Mouse (Mus musculus) embryonic facial prominence, embryonic 10.5 days (tissue): ENCODE measurements around the gene Dap3. TPM values are rescaled to one million over a fixed set of nuclear protein-coding genes. Genes with fewer than 3 reads are reported as not detected.
"Not testable (repeated sequence)": the region's sequence is repeated elsewhere in the genome, so short reads cannot be mapped to it uniquely, and the experiment has no call there.

ENCODE experiments used
- DNase-seq: peaks from one replicate; pipeline ENCODE4 v3.0.0-alpha.2; 2017; ENCODE audit warnings: low spot score
- H3K27ac ChIP-seq: fragments of 300-500 bp; sonication (generic); replicated peaks from 2 replicates; pipeline ENCODE4 v1.5.1; 2016; ENCODE audit warnings: mild to moderate bottlenecking
- H3K27me3 ChIP-seq: fragments of 300-500 bp; sonication (generic); replicated peaks from 2 replicates; pipeline ENCODE4 v1.6.1; 2016; ENCODE audit warnings: low read depth, mild to moderate bottlenecking; ENCODE audit not compliant: poor library complexity, severe bottlenecking
- H3K36me3 ChIP-seq: fragments of 300-500 bp; sonication (generic); replicated peaks from 2 replicates; pipeline ENCODE4 v1.6.1; 2016; ENCODE audit warnings: mild to moderate bottlenecking, moderate library complexity
- H3K4me1 ChIP-seq: fragments of 300-500 bp; sonication (generic); 2 replicates; pipeline ENCODE4 v1.6.1; 2016
- H3K4me3 ChIP-seq: fragments of 300-500 bp; sonication (generic); 2 replicates; pipeline ENCODE4 v1.5.1; 2016; ENCODE audit warnings: mild to moderate bottlenecking, moderate library complexity
- H3K9me3 ChIP-seq: fragments of 300-500 bp; sonication (generic); 2 replicates; pipeline ENCODE4 v1.6.1; 2016; ENCODE audit warnings: mild to moderate bottlenecking
- WGBS: fragments of 180-500 bp; shearing (Covaris S2); methylation state at CpG from one replicate; pipeline ENCODE4 v1.1.7; 2016; 5-methylcytosine and 5-hydroxymethylcytosine counted together
- polyA plus RNA-seq: library from polyadenylated mRNA; unstranded; fragments of >200 nt; fragmentation: Nextera tagmentation; extraction: Ambion mirVana; gene quantifications from 2 replicates; pipeline ENCODE4 v1.2.1, GENCODE M21; 2016

Dap3 gene
- polyA plus RNA-seq, 1 experiment from 2014 or later = 142 TPM

DNA sequence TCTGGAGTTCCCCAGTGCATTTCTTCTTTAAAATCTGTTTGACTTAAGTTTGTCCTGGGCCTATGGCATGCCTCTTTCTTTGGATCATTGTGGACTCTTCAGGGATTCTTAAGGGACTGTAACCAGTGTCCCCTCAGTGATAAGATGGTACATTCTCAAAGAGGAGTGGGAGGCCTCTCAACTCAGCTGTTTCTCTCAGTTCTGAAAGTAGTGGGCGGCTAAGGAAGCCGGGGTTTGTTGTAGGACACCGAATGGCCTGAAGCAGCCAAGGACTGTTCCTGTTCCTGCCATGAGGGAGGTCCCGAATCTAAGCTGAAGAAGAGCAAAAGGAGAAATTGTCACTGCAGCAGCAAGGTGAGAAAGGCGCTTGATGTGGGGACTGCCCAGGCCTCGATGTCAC lies 45.8 kb downstream of the Dap3 start:
- 93% methylated on average over 6 of the region's 6 CpGs for WGBS
- Histone ChIP-seq H3K4me1 (no peaks in the 10 kb centered on the region), H3K4me3 (no peak overlapping the region), H3K9me3 (no peaks in the 10 kb centered on the region), H3K36me3 (peaks cover 100% of the 10 kb centered on the region), H3K27me3 (no peaks in the 10 kb centered on the region), H3K27ac (no peak overlapping the region)
- no peak for DNase-seq

DNA sequence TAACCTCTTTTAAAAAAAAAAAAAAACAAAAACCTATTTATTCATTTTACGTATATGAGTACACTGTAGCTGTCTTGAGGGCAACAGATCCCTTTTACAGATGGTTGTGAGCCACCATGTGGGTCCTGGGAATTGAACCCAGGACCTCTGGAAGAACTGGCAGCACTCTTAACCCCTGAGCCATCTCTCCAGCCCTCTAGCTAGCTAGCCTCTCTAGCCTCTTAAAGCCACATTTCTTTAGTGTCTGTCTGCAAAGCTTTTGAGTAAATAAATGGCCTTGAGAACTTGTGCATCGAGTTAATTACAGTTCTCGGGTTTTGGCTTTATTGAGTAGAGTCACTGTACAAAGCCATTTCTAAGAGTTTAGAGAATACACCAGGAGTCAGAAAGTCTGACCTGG lies 46.2 kb downstream of the Dap3 start:
- H3K4me3 ChIP-seq = no peak overlapping the region
- DNase-seq = no peak
- no peaks in the 10 kb centered on the region for H3K27me3 ChIP-seq
- H3K9me3 ChIP-seq = no peaks in the 10 kb centered on the region
- 93% methylated on average over 3 of the region's 3 CpGs for WGBS
- peaks cover 100% of the 10 kb centered on the region for H3K36me3 ChIP-seq
- H3K4me1 ChIP-seq = no peaks in the 10 kb centered on the region
- H3K27ac ChIP-seq = no peak overlapping the region

DNA sequence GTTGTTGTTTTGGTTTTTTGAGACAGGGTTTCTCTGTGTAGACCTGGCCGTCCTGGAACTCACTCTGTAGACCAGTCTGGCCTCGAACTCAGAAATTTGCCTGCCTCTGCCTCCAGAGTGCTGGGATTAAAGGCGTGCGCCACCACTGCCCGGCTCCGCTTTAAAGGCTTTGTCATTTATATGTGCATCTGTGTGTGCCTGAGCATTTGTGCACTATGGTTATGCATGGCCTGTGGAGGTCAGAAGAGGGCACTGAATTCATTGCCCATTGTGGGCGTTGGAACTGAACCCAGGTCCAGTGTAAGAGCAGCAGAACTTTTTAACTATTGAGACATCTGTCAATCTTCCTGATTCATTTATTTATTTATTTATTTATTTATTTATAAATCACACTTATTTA lies 58.0 kb downstream of the Dap3 start:
- not testable (repeated sequence) for H3K4me1 ChIP-seq, DNase-seq, H3K27me3 ChIP-seq, H3K4me3 ChIP-seq, H3K27ac ChIP-seq, H3K9me3 ChIP-seq
- H3K36me3 ChIP-seq = peaks cover 58% of the 10 kb centered on the region
- 96% methylated on average over 7 of the region's 7 CpGs for WGBS

DNA sequence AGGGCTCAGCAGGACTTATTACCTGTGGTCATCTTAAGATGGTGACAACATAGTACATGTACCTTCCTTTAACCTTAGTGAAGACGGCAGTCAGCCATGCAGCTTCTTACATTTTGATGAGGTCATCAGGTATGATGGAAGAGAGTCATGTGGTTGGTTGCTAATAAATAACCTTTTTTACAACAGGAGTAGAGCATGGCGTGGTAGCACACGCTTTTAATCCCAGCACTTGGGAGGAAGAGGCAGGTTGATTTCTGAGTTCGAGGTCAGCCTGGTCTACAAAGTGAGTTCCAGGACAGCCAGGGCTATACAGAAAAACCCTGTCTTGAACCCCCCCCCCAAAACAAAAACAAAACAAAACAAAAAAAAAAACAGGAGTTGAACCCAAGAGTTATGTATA lies 68.4 kb downstream of the Dap3 start:
- not testable (repeated sequence) for H3K4me3 ChIP-seq, H3K4me1 ChIP-seq, H3K27me3 ChIP-seq, H3K9me3 ChIP-seq, H3K27ac ChIP-seq, DNase-seq
- peaks cover 37% of the 10 kb centered on the region for H3K36me3 ChIP-seq
- 94% methylated on average over 4 of the region's 4 CpGs for WGBS

Other genes starting within 250 kb of the Dap3 start
- 32.9 and 33.4 TPM in 2 replicates for gene Rit1, start 234.3 kb downstream of the Dap3 start, polyA plus RNA-seq
- gene Syt11, start 176.0 kb downstream of the Dap3 start, polyA plus RNA-seq = 52.4 and 59.1 TPM in 2 replicates
- 17.6 and 18.9 TPM in 2 replicates for gene Gon4l, start 116.0 kb downstream of the Dap3 start, polyA plus RNA-seq
- 63.0 and 64.9 TPM in 2 replicates for gene Msto1, start 37.2 kb downstream of the Dap3 start, polyA plus RNA-seq
- 14.9 and 16.3 TPM in 2 replicates for gene Ash1l, start 559 bp downstream of the Dap3 start, polyA plus RNA-seq
- gene Rusc1, start 142.1 kb upstream of the Dap3 start, polyA plus RNA-seq = 15.4 and 18.5 TPM in 2 replicates
- gene Gm43738, start 149.9 kb upstream of the Dap3 start, polyA plus RNA-seq = 0.09 TPM in 1 of 2 replicates, not detected in the other
- gene Fdps, start 150.8 kb upstream of the Dap3 start, polyA plus RNA-seq = 364 and 386 TPM in 2 replicates
- gene Pklr, start 185.0 kb upstream of the Dap3 start, polyA plus RNA-seq = 2.8 and 3.2 TPM in 2 replicates
- gene Hcn3, start 209.0 kb upstream of the Dap3 start, polyA plus RNA-seq = 3.5 and 3.6 TPM in 2 replicates
- 33.6 and 36.2 TPM in 2 replicates for gene Clk2, start 213.6 kb upstream of the Dap3 start, polyA plus RNA-seq
- gene Scamp3, start 226.3 kb upstream of the Dap3 start, polyA plus RNA-seq = 108 and 117 TPM in 2 replicates
- gene Fam189b, start 232.0 kb upstream of the Dap3 start, polyA plus RNA-seq = 29.0 and 30.8 TPM in 2 replicates